Mouse (Mus musculus) ES-E14 (cell line): Measurements from ENCODE around the gene Zfand6.

Experiments used
- CHD2 ChIP-seq: IDR thresholded peaks from 2 replicates; pipeline ENCODE4 v1.6.1; 2014; ENCODE audit warnings: mild to moderate bottlenecking, low read depth, low read length, inconsistent platforms
- HCFC1 ChIP-seq: IDR thresholded peaks from 2 replicates; pipeline ENCODE4 v1.6.1; 2012; ENCODE audit warnings: low read length, inconsistent platforms, borderline replicate concordance; ENCODE audit not compliant: insufficient read depth
- MAFK ChIP-seq: IDR thresholded peaks from 2 replicates; pipeline ENCODE4 v1.6.1; 2014; ENCODE audit warnings: mild to moderate bottlenecking, low read depth, low read length, inconsistent platforms; ENCODE audit not compliant: insufficient read depth
- ZC3H11A ChIP-seq: IDR thresholded peaks from 2 replicates; pipeline ENCODE4 v1.6.1; 2012; ENCODE audit warnings: low read depth, mild to moderate bottlenecking, inconsistent platforms, low read length, borderline replicate concordance
- ZNF384 ChIP-seq: IDR thresholded peaks from 2 replicates; pipeline ENCODE4 v1.6.1; 2012; ENCODE audit warnings: low read depth, low read length, inconsistent platforms

- TF ChIP-seq CHD2 = no peak
- no peak for TF ChIP-seq HCFC1
- TF ChIP-seq ZNF384 = no peak
- no peak for TF ChIP-seq ZC3H11A
- no peak for TF ChIP-seq MAFK
These were observed 103.2 kb downstream of the Zfand6 start for GRCm38 (mm10) chr7:84586360-84587100.
